Mouse (Mus musculus): ENCODE data around the gene Gm10799. TPM values are rescaled to one million over a fixed set of nuclear protein-coding genes. Genes with fewer than 3 reads are reported as not detected.
A peak's percentile ranks its signal among the peaks of the same experiment; 100 is the strongest.

The Gm10799 gene
- polyA plus RNA-seq, 1 experiment, result not detected

- Histone ChIP-seq H3K27ac (ENCODE audit: insufficient read depth, low read depth, low read length) (peak within 1 kb of the TSS; percentile 29), H3K4me3 (ENCODE audit: insufficient read depth, low read length) (peak within 1 kb of the TSS; percentile 94), H3K4me1 (ENCODE audit: control insufficient read depth, insufficient read depth, low read length) (peaks cover 5% of the 10 kb centered on the region)
- TF ChIP-seq POLR2A (IDR thresholded peaks at IDR 0.05; ENCODE audit: borderline replicate concordance, low read depth, low read length) (0 out of 2 replicates have a peak, but pooled peaks have one; percentile 39), CTCF (IDR thresholded peaks at IDR 0.05; ENCODE audit: low read depth, low read length) (peak; percentile 23; the same call in 1 of the 2 replicates)
Observed at GRCm38 (mm10) chr2:104027458-104028138, 40.8 kb downstream of the Gm10799 start, which contains the start of gene Fbxo3. Gene Fbxo3, plus strand, starts transcription at chr2:104027721.

GRCm38 (mm10) chr2:104024656-104025055 lies 43.7 kb downstream of the Gm10799 start:
- TF ChIP-seq POLR2A (IDR thresholded peaks at IDR 0.05; ENCODE audit: borderline replicate concordance, low read depth, low read length), result no peak
- TF ChIP-seq CTCF (IDR thresholded peaks at IDR 0.05; ENCODE audit: low read depth, low read length), result no peak
- H3K4me3 ChIP-seq (ENCODE audit: insufficient read depth, low read length), result no peak overlapping the region
- no peak overlapping the region for H3K27ac ChIP-seq (ENCODE audit: insufficient read depth, low read depth, low read length)
- peaks cover 3% of the 10 kb centered on the region for H3K4me1 ChIP-seq (ENCODE audit: control insufficient read depth, insufficient read depth, low read length)

- Histone ChIP-seq H3K4me3 (ENCODE audit: insufficient read depth, low read length) (no peak overlapping the region), H3K27ac (ENCODE audit: insufficient read depth, low read depth, low read length) (no peak overlapping the region), H3K4me1 (ENCODE audit: control insufficient read depth, insufficient read depth, low read length) (peaks cover under 1% of the 10 kb centered on the region; the same call in 1 of the 2 replicates)
- no peak for TF ChIP-seq CTCF (IDR thresholded peaks at IDR 0.05; ENCODE audit: low read depth, low read length)
- TF ChIP-seq POLR2A (IDR thresholded peaks at IDR 0.05; ENCODE audit: borderline replicate concordance, low read depth, low read length), result no peak
Observed at GRCm38 (mm10) chr2:104023096-104023495, 45.3 kb downstream of the Gm10799 start.

Other genes starting within 250 kb of the Gm10799 start
- 281 and 284 TPM in 2 replicates for gene Lmo2, start 110.6 kb downstream of the Gm10799 start, polyA plus RNA-seq (2012; ENCODE audit: insufficient read depth, insufficient read length, missing spikeins)
- gene Fbxo3, start 40.8 kb downstream of the Gm10799 start, polyA plus RNA-seq (2012; ENCODE audit: insufficient read depth, insufficient read length, missing spikeins), result 43.2 and 44.3 TPM in 2 replicates
- gene 4931422A03Rik, start 40.2 kb downstream of the Gm10799 start, polyA plus RNA-seq (2012; ENCODE audit: insufficient read depth, insufficient read length, missing spikeins), result not detected in 2 replicates
- 0.66 TPM in 1 of 2 replicates, not detected in the other for gene Gm10912, start 2.7 kb downstream of the Gm10799 start, polyA plus RNA-seq (2012; ENCODE audit: insufficient read depth, insufficient read length, missing spikeins)
- 1.9 and 2.1 TPM in 2 replicates for gene Cd59b, start 1.3 kb upstream of the Gm10799 start, polyA plus RNA-seq (2012; ENCODE audit: insufficient read depth, insufficient read length, missing spikeins)
- gene Cd59a, start 27.3 kb upstream of the Gm10799 start, polyA plus RNA-seq (2012; ENCODE audit: insufficient read depth, insufficient read length, missing spikeins), result 16.3 and 17.4 TPM in 2 replicates
- gene A930018P22Rik, start 54.2 kb upstream of the Gm10799 start, polyA plus RNA-seq (2012; ENCODE audit: insufficient read depth, insufficient read length, missing spikeins), result not detected in 2 replicates